Mouse (Mus musculus): ENCODE measurements around the gene Gm20388.

DNA sequence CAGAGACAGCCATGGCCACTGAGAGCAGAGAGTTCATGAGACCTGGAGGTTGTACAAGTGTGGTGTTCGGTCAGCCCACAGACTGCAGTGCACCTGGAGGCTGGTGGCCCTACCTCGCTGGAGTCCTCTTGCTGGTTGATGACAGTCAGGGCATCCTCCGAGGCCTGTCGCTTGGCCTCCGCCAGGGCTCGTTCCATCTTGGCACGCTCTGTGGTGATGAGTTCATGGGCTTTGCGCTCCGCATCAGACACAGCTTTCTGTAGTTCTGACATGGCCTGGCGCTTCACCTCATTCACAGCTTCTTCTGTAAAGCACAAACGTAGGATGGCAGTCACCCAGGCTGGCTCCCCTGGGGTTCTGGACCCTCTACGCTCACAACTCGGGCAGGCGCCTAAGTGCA lies 2722.6 kb downstream of the Gm20388 start:
- TF ChIP-seq EP300 (IDR thresholded peaks at IDR 0.05; ENCODE audit: low read depth) (no peak), CTCF (IDR thresholded peaks at IDR 0.05; ENCODE audit: low read depth) (no peak)
